8 mouse cellular contexts compared by ENCODE assay signal in genomic region chr5:129007105-129007957, GRCm38 (mm10). TPM values are rescaled to one million over a fixed set of nuclear protein-coding genes. Genes with fewer than 3 reads are reported as not detected.
A peak's percentile ranks its signal among the peaks of the same experiment; 100 is the strongest.
DNase-seq lines count a peak whose midpoint lies in the region; ATAC-seq lines count a peak whose summit lies in the region.

No protein-coding gene starts in this region.

- peak; percentile 20; the same call in 1 of the 2 replicates for ATAC-seq in forebrain, embryonic 13.5 days
- ATAC-seq in megakaryocyte progenitor cell, adult 5-6 weeks (replicated peaks; ENCODE audit: poor library complexity): peak; percentile 33

- no peak overlapping the region for H3K27ac ChIP-seq in forebrain, embryonic 13.5 days

- WGBS in forebrain, embryonic 13.5 days: 53% methylated on average over 14 of the region's 14 CpGs

- no peaks in the 10 kb centered on the region for H3K9me3 ChIP-seq in forebrain, embryonic 13.5 days (replicated peaks)

- no peaks in the 10 kb centered on the region for H3K27me3 ChIP-seq in forebrain, embryonic 13.5 days

- intact Hi-C loops in left cerebral cortex, postnatal 4 days (cut with DNase I): no loop called here

- no peaks in the 10 kb centered on the region for H3K36me3 ChIP-seq in forebrain, embryonic 13.5 days (ENCODE audit: poor library complexity, severe bottlenecking)

- H3K4me1 ChIP-seq in forebrain, embryonic 13.5 days: peaks cover 24% of the 10 kb centered on the region

- peak overlapping the region; percentile 62 for H3K4me3 ChIP-seq in forebrain, embryonic 13.5 days

- peak; percentile 26 for DNase-seq in thymus, postnatal 4 days
- DNase-seq in thymus, postnatal 0 days (ENCODE audit: low spot score): no peak
- DNase-seq in kidney, adult 11 months: peak; percentile 69
- no peak for DNase-seq in left cerebral cortex, postnatal 4 days
- DNase-seq in adrenal gland, postnatal 4 days (ENCODE audit: low spot score in 2 of 2): no peak
- DNase-seq in layer of hippocampus, postnatal 25 days (ENCODE audit: extremely low spot score in 1 of 2, low spot score in 1 of 2): no peak

- peak overlapping the region; percentile 83 for H3K9ac ChIP-seq in forebrain, embryonic 13.5 days

- peak overlapping the region; percentile 85 for H3K4me2 ChIP-seq in forebrain, embryonic 13.5 days

RNA-seq across cellular contexts. Expression of gene Stx2, which starts 1.0 kb away (rescaled TPM):
- polyA plus RNA-seq in thymus, postnatal 0 days (2015; fragmentation: Nextera tagmentation; extraction: Ambion mirVana): 12.6 and 13.7 TPM in 2 replicates
- polyA plus RNA-seq in forebrain, embryonic 13.5 days (2015; fragmentation: Nextera tagmentation; extraction: Ambion mirVana): 17.1 and 18.1 TPM in 2 replicates
- 12.6 and 19.4 TPM in 2 replicates for total RNA-seq in megakaryocyte progenitor cell, adult 5-6 weeks (2015)
- total RNA-seq in megakaryocyte progenitor cell, adult 5-6 weeks (2017): 24.3 and 26.0 TPM in 2 replicates
- 10 to 100 TPM; 30.4 to 33.2 TPM for total RNA-seq in left cerebral cortex, postnatal 4 days (2021)
- total RNA-seq in adrenal gland, postnatal 4 days (2021): 10 to 100 TPM; 41.1 to 48.5 TPM
- 10 to 100 TPM; 24.0 to 34.7 TPM for total RNA-seq in layer of hippocampus, postnatal 25 days (2021)

RNA-seq across cellular contexts. Expression of gene Ran, which starts 12.5 kb away (rescaled TPM):
- polyA plus RNA-seq in thymus, postnatal 0 days (2015; fragmentation: Nextera tagmentation; extraction: Ambion mirVana): 586 and 661 TPM in 2 replicates
- polyA plus RNA-seq in forebrain, embryonic 13.5 days (2015; fragmentation: Nextera tagmentation; extraction: Ambion mirVana): 746 and 789 TPM in 2 replicates
- 583 and 587 TPM in 2 replicates for total RNA-seq in megakaryocyte progenitor cell, adult 5-6 weeks (2015)
- total RNA-seq in megakaryocyte progenitor cell, adult 5-6 weeks (2017): 525 and 594 TPM in 2 replicates
- 100 to 1,000 TPM; 164 to 165 TPM for total RNA-seq in left cerebral cortex, postnatal 4 days (2021)
- total RNA-seq in adrenal gland, postnatal 4 days (2021): 100 to 1,000 TPM; 218 to 237 TPM
- total RNA-seq in layer of hippocampus, postnatal 25 days (2021): 100 to 1,000 TPM; 141 to 171 TPM

RNA-seq across cellular contexts. Expression of gene Rimbp2, which starts 54.0 kb away (rescaled TPM):
- polyA plus RNA-seq in thymus, postnatal 0 days (2015; fragmentation: Nextera tagmentation; extraction: Ambion mirVana): 0.04 TPM in 1 of 2 replicates, not detected in the other
- 1.2 and 1.4 TPM in 2 replicates for polyA plus RNA-seq in forebrain, embryonic 13.5 days (2015; fragmentation: Nextera tagmentation; extraction: Ambion mirVana)
- not detected in 2 replicates for total RNA-seq in megakaryocyte progenitor cell, adult 5-6 weeks (2015)
- total RNA-seq in megakaryocyte progenitor cell, adult 5-6 weeks (2017): not detected in 2 replicates
- total RNA-seq in left cerebral cortex, postnatal 4 days (2021): 10 to 100 TPM; 67.1 to 68.9 TPM
- 10 to 100 TPM; 12.4 to 13.0 TPM for total RNA-seq in adrenal gland, postnatal 4 days (2021)
- 100 to 1,000 TPM; 118 to 159 TPM for total RNA-seq in layer of hippocampus, postnatal 25 days (2021)

Comparison
In these comparisons a context has a peak if more than half of its experiments do, and no peak if none do; other contexts are left out.
1. DNase-seq: peak in thymus, postnatal 4 days (single experiment) and kidney, adult 11 months (single experiment); none in thymus, postnatal 0 days (single experiment), left cerebral cortex, postnatal 4 days (single experiment), adrenal gland, postnatal 4 days (0 of 2) and layer of hippocampus, postnatal 25 days (0 of 2).
2. RNA of gene Rimbp2, which starts 54.0 kb away (total RNA-seq): 118 to 159 TPM in layer of hippocampus, postnatal 25 days, 67.1 to 68.9 TPM in left cerebral cortex, postnatal 4 days and 12.4 to 13.0 TPM in adrenal gland, postnatal 4 days; not detected in megakaryocyte progenitor cell, adult 5-6 weeks; every median in the first group is over 10 times any median in the second.